Mouse (Mus musculus) spleen, postnatal 14 days (tissue): ENCODE results near the gene Acsl5.
A peak's percentile ranks its signal among the peaks of the same experiment; 100 is the strongest.

ENCODE experiments used
- DNase-seq, 2 experiments: peaks; one replicate each; pipeline ENCODE4 v3.0.0; 2021 to 2022; ENCODE audit warnings: low spot score in 2 of 2

Acsl5 gene

GRCm38 (mm10) chr19:55251383-55252124 is at the start of gene Acsl5:
TSS of gene Acsl5 (plus strand) at chr19:55251938.
- no peak for DNase-seq

- no peak for DNase-seq
These were observed 45.1 kb upstream of the Acsl5 start for GRCm38 (mm10) chr19:55206482-55207138.

- no peak for DNase-seq
These were observed 44.5 kb upstream of the Acsl5 start for GRCm38 (mm10) chr19:55207205-55207604.

- DNase-seq: no peak
These were observed 43.8 kb upstream of the Acsl5 start for GRCm38 (mm10) chr19:55207746-55208538.

- DNase-seq: no peak
These were observed 43.1 kb upstream of the Acsl5 start for GRCm38 (mm10) chr19:55208654-55209053.

GRCm38 (mm10) chr19:55209084-55209483 is 42.7 kb upstream of the Acsl5 start:
- DNase-seq: no peak

GRCm38 (mm10) chr19:55211698-55212097 is 40.0 kb upstream of the Acsl5 start:
- DNase-seq: no peak

- DNase-seq: no peak
These were observed 38.0 kb upstream of the Acsl5 start for GRCm38 (mm10) chr19:55213617-55214340.

- no peak for DNase-seq
These were observed 34.9 kb upstream of the Acsl5 start for GRCm38 (mm10) chr19:55216876-55217275.

GRCm38 (mm10) chr19:55217365-55217764 is 34.4 kb upstream of the Acsl5 start:
- DNase-seq: no peak

- peak; percentile 73 to 86 for DNase-seq
These were observed 33.5 kb upstream of the Acsl5 start for GRCm38 (mm10) chr19:55218192-55218739.

GRCm38 (mm10) chr19:55218741-55219221 is 33.0 kb upstream of the Acsl5 start:
- DNase-seq: peak in 1 of 2 experiments; percentile 23

GRCm38 (mm10) chr19:55219359-55219758 is 32.4 kb upstream of the Acsl5 start:
- DNase-seq: no peak

GRCm38 (mm10) chr19:55221208-55221607 is 30.5 kb upstream of the Acsl5 start:
- DNase-seq: no peak

GRCm38 (mm10) chr19:55222268-55222667 is 29.5 kb upstream of the Acsl5 start:
- DNase-seq: no peak

GRCm38 (mm10) chr19:55226621-55227020 is 25.1 kb upstream of the Acsl5 start:
- no peak for DNase-seq

GRCm38 (mm10) chr19:55227135-55227534 is 24.6 kb upstream of the Acsl5 start:
- DNase-seq: no peak

GRCm38 (mm10) chr19:55231081-55231480 is 20.7 kb upstream of the Acsl5 start:
- DNase-seq: no peak

- no peak for DNase-seq
These were observed 19.6 kb upstream of the Acsl5 start for GRCm38 (mm10) chr19:55232136-55232535.

GRCm38 (mm10) chr19:55236026-55236425 is 15.7 kb upstream of the Acsl5 start:
- no peak for DNase-seq

GRCm38 (mm10) chr19:55236564-55236963 is 15.2 kb upstream of the Acsl5 start:
- DNase-seq: no peak
